ENCODE assay signal across 18 mouse cellular contexts in the genomic region with DNA sequence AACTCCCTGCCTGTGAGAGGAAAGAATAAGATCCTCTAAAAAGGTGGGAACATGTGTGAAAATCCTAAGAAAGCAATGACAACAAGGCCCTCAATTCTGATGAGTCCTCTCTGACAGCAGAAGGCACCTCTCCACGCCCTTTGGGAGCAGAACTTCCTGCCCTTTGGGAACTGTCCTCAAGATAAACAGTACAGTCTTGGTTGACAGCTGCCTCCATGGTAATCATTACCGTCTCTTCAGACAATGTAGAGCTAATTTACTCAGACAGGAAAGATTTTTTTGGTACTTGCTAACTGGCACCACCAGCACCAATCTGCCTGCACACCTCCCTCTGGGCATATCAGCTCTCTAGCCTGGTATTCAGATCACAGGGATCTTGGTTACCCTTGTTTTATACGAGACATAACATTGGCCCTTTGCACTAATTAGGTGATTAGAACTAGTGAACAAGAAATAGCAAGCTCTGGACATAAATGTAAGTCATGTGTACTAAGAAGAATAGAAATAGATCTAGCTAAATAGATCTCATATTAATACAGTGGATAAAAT.
"Had no signal": no experiment of that assay in that cellular context is flagged by ENCODE, and none has a peak within 500 bp of the region (broad histone marks: within the 10 kb centered on the region; RNA-seq: fewer than 3 reads in every experiment).

No protein-coding gene starts in this region.

- ATAC-seq: liver, postnatal 0 days; lung, postnatal 0 days had no signal

- H3K9ac ChIP-seq: liver, embryonic 13.5 days; liver, embryonic 15.5 days; liver, postnatal 0 days; lung, embryonic 15.5 days; neural tube, embryonic 12.5 days; stomach, embryonic 15.5 days had no signal

- H3K4me1 ChIP-seq: liver, embryonic 13.5 days; liver, embryonic 15.5 days; lung, embryonic 15.5 days; megakaryocyte, embryonic 14.5 days; neural tube, embryonic 12.5 days; stomach, embryonic 15.5 days had no signal

- H3K36me3 ChIP-seq: liver, embryonic 13.5 days; liver, embryonic 15.5 days; lung, embryonic 15.5 days; neural tube, embryonic 12.5 days; stomach, embryonic 15.5 days had no signal

- H3K4me2 ChIP-seq: liver, embryonic 11.5 days; liver, embryonic 13.5 days; liver, embryonic 15.5 days; lung, embryonic 15.5 days; neural tube, embryonic 12.5 days; stomach, embryonic 15.5 days had no signal

- H3K9me3 ChIP-seq: liver, embryonic 13.5 days; liver, embryonic 15.5 days; lung, embryonic 15.5 days; megakaryocyte, embryonic 14.5 days; neural tube, embryonic 12.5 days; stomach, embryonic 15.5 days had no signal

- H3K27ac ChIP-seq: liver, embryonic 13.5 days; liver, embryonic 15.5 days; lung, embryonic 15.5 days; macrophage; neural tube, embryonic 12.5 days; stomach, embryonic 15.5 days; stomach, postnatal 0 days had no signal

- H3K4me3 ChIP-seq: liver, embryonic 13.5 days; liver, embryonic 15.5 days; lung, embryonic 15.5 days; megakaryocyte, embryonic 14.5 days; neural tube, embryonic 12.5 days; stomach, embryonic 15.5 days had no signal

- DNase-seq: liver, embryonic 13.5 days; liver, postnatal 0 days; lung, adult 2 months; lung, postnatal 14 days; lung, postnatal 36 days; right cerebral cortex, postnatal 14 days; thymus, adult 2 months; thymus, postnatal 25 days; thymus, postnatal 4 days had no signal

- H3K27me3 ChIP-seq: liver, embryonic 13.5 days; liver, embryonic 15.5 days; lung, embryonic 15.5 days; megakaryocyte, embryonic 14.5 days; neural tube, embryonic 12.5 days; stomach, embryonic 15.5 days had no signal
